Comparison of ENCODE assay signal across 7 mouse cellular contexts in genomic region chr3:101601687-101602086, GRCm38 (mm10). TPM values are rescaled to one million over a fixed set of nuclear protein-coding genes. Genes with fewer than 3 reads are reported as not detected.
A peak's percentile ranks its signal among the peaks of the same experiment; 100 is the strongest.
DNase-seq lines count a peak whose midpoint lies in the region; ATAC-seq and TF ChIP-seq lines count a peak whose summit lies in the region.

No protein-coding gene starts in this region.

- TF ChIP-seq CTCF in liver, embryonic 14.5 days (IDR thresholded peaks at IDR 0.05; ENCODE audit: low read depth): no peak

- H3K9me3 ChIP-seq in ES-E14 (ENCODE audit: control insufficient read depth, insufficient read depth, low read depth, low read length): no peaks in the 10 kb centered on the region
- H3K9me3 ChIP-seq in hindbrain, embryonic 16.5 days (ENCODE audit: control insufficient read depth, low read length): no peaks in the 10 kb centered on the region
- H3K9me3 ChIP-seq in liver, embryonic 14.5 days (ENCODE audit: control insufficient read depth, low read length): no peaks in the 10 kb centered on the region

- peaks cover 16 to 28% of the 10 kb centered on the region in 2 experiments for H3K4me1 ChIP-seq in ES-E14 (ENCODE audit: control insufficient read depth in 2 of 2, insufficient read depth in 2 of 2, low read length in 2 of 2, poor library complexity in 1 of 2)
- H3K4me1 ChIP-seq in hindbrain, embryonic 16.5 days (ENCODE audit: control insufficient read depth, insufficient read depth, low read depth, low read length): peaks cover 59% of the 10 kb centered on the region
- peaks cover 41 to 49% of the 10 kb centered on the region in 2 experiments for H3K4me1 ChIP-seq in liver, embryonic 14.5 days (replicated peaks; ENCODE audit: control insufficient read depth in 2 of 2, insufficient read depth in 2 of 2, low read length in 1 of 2)

- H3K27me3 ChIP-seq in hindbrain, embryonic 16.5 days (replicated peaks; ENCODE audit: control insufficient read depth, insufficient read depth, low read length): no peaks in the 10 kb centered on the region
- H3K27me3 ChIP-seq in liver, embryonic 14.5 days (ENCODE audit: control insufficient read depth, insufficient read depth, low read length): peaks cover 2% of the 10 kb centered on the region; the same call in 1 of the 2 replicates

- WGBS in hindbrain, embryonic 16.5 days: 37% methylated on average over 4 of the region's 4 CpGs
- WGBS in liver, embryonic 14.5 days (ENCODE audit: insufficient replicate concordance): 46% methylated on average over 4 of the region's 4 CpGs

- ATAC-seq in hindbrain, embryonic 16.5 days: no peak
- ATAC-seq in liver, embryonic 14.5 days (ENCODE audit: insufficient read depth): no peak
- ATAC-seq in erythroid progenitor cell, adult 5-6 weeks (replicated peaks; ENCODE audit: low FRiP score, poor library complexity, severe bottlenecking): no peak

- in situ Hi-C loops in ES-E14 (cut with MboI; ENCODE audit: low sequenced_read_pairs in 2 of 2, unreplicated experiment in 2 of 2): no loop called here

- H3K9ac ChIP-seq in ES-E14 (ENCODE audit: insufficient read depth, low read depth, low read length, poor library complexity, severe bottlenecking): 0 out of 2 replicates have a peak overlapping the region, but pooled peaks have one; percentile 23
- H3K9ac ChIP-seq in hindbrain, embryonic 16.5 days (ENCODE audit: low read depth, low read length): no peak overlapping the region
- H3K9ac ChIP-seq in liver, embryonic 14.5 days (replicated peaks): peak overlapping the region; percentile 5; the same call in 1 of the 2 replicates

- peak; percentile 51 for DNase-seq in 3T3-L1 (ENCODE audit: low read depth, low spot score)
- DNase-seq in ES-E14 (ENCODE audit: low read depth, low spot score): no peak
- no peak for DNase-seq in liver, embryonic 14.5 days (ENCODE audit: low read depth in 3 of 3, low spot score in 3 of 3)
- no peak for DNase-seq in frontal cortex, postnatal 36 days (ENCODE audit: low spot score in 2 of 2)
- DNase-seq in gastrocnemius, postnatal 10 days: no peak

- peak overlapping the region; percentile 75 for H3K4me2 ChIP-seq in hindbrain, embryonic 16.5 days (ENCODE audit: low read length)
- peak overlapping the region; percentile 0; the same call in 1 of the 2 replicates for H3K4me2 ChIP-seq in liver, embryonic 14.5 days (ENCODE audit: low read depth)

- H3K4me3 ChIP-seq in ES-E14 (ENCODE audit: insufficient read depth in 1 of 2, low read depth in 1 of 2, low read length in 2 of 2, poor library complexity in 1 of 2, severe bottlenecking in 1 of 2): no peak overlapping the region
- H3K4me3 ChIP-seq in hindbrain, embryonic 16.5 days (ENCODE audit: low read length): no peak overlapping the region
- no peak overlapping the region for H3K4me3 ChIP-seq in liver, embryonic 14.5 days (ENCODE audit: insufficient read depth in 1 of 2, low read depth in 2 of 2, low read length in 2 of 2)

- H3K27ac ChIP-seq in ES-E14 (ENCODE audit: insufficient read depth, low read depth, low read length, poor library complexity, severe bottlenecking): no peak overlapping the region; the same call in 1 of the 2 replicates
- no peak overlapping the region for H3K27ac ChIP-seq in hindbrain, embryonic 16.5 days (ENCODE audit: low read depth, low read length)
- no peak overlapping the region for H3K27ac ChIP-seq in liver, embryonic 14.5 days

- no peaks in the 10 kb centered on the region; the same call in 1 of the 2 replicates for H3K36me3 ChIP-seq in ES-E14 (ENCODE audit: control insufficient read depth, insufficient read depth, low read length, poor library complexity, severe bottlenecking)
- H3K36me3 ChIP-seq in hindbrain, embryonic 16.5 days (ENCODE audit: control insufficient read depth, insufficient read depth, low read length): no peaks in the 10 kb centered on the region
- H3K36me3 ChIP-seq in liver, embryonic 14.5 days (replicated peaks; ENCODE audit: control insufficient read depth, insufficient read depth, low read depth): no peaks in the 10 kb centered on the region

- TF ChIP-seq EP300 in liver, embryonic 14.5 days (IDR thresholded peaks at IDR 0.05; ENCODE audit: low read depth): no peak

TF ChIP-seq in ES-E14, 5 proteins besides CTCF, POLR2A, EP300 and RAD21:
- no peak for TF ChIP-seq MAFK (IDR thresholded peaks at IDR 0.05; ENCODE audit: insufficient read depth, low read depth, low read length)
- no peak for TF ChIP-seq HCFC1 (IDR thresholded peaks at IDR 0.05; ENCODE audit: borderline replicate concordance, insufficient read depth, low read length)
- no peak for TF ChIP-seq ZNF384 (IDR thresholded peaks at IDR 0.05; ENCODE audit: low read depth, low read length)
- no peak for TF ChIP-seq CHD2 (IDR thresholded peaks at IDR 0.05; ENCODE audit: low read depth, low read length)
- TF ChIP-seq ZC3H11A (IDR thresholded peaks at IDR 0.05; ENCODE audit: borderline replicate concordance, low read depth, low read length): no peak

RNA-seq across cellular contexts. Expression of gene Atp1a1, which starts 2.8 kb away (rescaled TPM):
- 485 and 621 TPM in 2 replicates for total RNA-seq in ES-E14 (2012; rRNA removed)
- 67.5 and 74.9 TPM in 2 replicates for polyA plus RNA-seq in hindbrain, embryonic 16.5 days (2015; fragmentation: Nextera tagmentation; extraction: Ambion mirVana)
- polyA plus RNA-seq in liver, embryonic 14.5 days (2012; rRNA removed): 44.0 and 48.4 TPM in 2 replicates
- polyA plus RNA-seq in liver, embryonic 14.5 days (2014; fragmentation: Nextera tagmentation; extraction: Ambion mirVana): 54.7 and 62.2 TPM in 2 replicates
- total RNA-seq in erythroid progenitor cell, adult 5-6 weeks (2015; ENCODE audit: low replicate concordance): 54.1 and 59.9 TPM in 2 replicates
- 55.7 and 67.4 TPM in 2 replicates for total RNA-seq in erythroid progenitor cell, adult 5-6 weeks (2017; ENCODE audit: low replicate concordance)
- 10 to 100 TPM; 71.2 to 86.4 TPM for total RNA-seq in gastrocnemius, postnatal 10 days (2021)
